Mouse (Mus musculus): Measurements from ENCODE around the gene Prcp. TPM values are rescaled to one million over a fixed set of nuclear protein-coding genes. Genes with fewer than 3 reads are reported as not detected.

The Prcp gene
- total and polyA plus RNA-seq, 2 experiments: 4.2 to 6.6 TPM

GRCm38 (mm10) chr7:92837226-92837625 is 37.0 kb upstream of the Prcp start:
- Histone ChIP-seq H3K79me2 (ENCODE audit: control insufficient read depth, insufficient read depth, low read length) (no peaks in the 10 kb centered on the region), H3K27me3 (ENCODE audit: control insufficient read depth, insufficient read depth, low read length) (no peaks in the 10 kb centered on the region), H3K27ac (replicated peaks; ENCODE audit: insufficient read depth, low read depth, low read length) (no peak overlapping the region), H3K36me3 (ENCODE audit: control insufficient read depth, insufficient read depth, low read length) (peaks cover 13% of the 10 kb centered on the region), H3K4me1 (ENCODE audit: control insufficient read depth, insufficient read depth, low read length) (no peaks in the 10 kb centered on the region), H3K9ac (ENCODE audit: low read depth, low read length) (no peak overlapping the region), H3K4me3 (ENCODE audit: insufficient read depth, low read depth, low read length) (no peak overlapping the region)
- WGBS: 64% methylated on average over 11 of the region's 11 CpGs
- TF ChIP-seq CTCF (IDR thresholded peaks at IDR 0.05; ENCODE audit: low read depth, low read length): no peak
- no peak for TF ChIP-seq POLR2A (IDR thresholded peaks at IDR 0.05; ENCODE audit: extremely low read depth, insufficient read depth, low read length)
- peak; percentile 29 for DNase-seq (ENCODE audit: extremely low read depth, low read depth, low spot score)

GRCm38 (mm10) chr7:92837907-92838306 is 36.4 kb upstream of the Prcp start:
- no peak overlapping the region for H3K4me3 ChIP-seq (ENCODE audit: insufficient read depth, low read depth, low read length)
- H3K27me3 ChIP-seq (ENCODE audit: control insufficient read depth, insufficient read depth, low read length): no peaks in the 10 kb centered on the region
- no peak overlapping the region for H3K27ac ChIP-seq (replicated peaks; ENCODE audit: insufficient read depth, low read depth, low read length)
- 81% methylated on average over 3 of the region's 3 CpGs for WGBS
- TF ChIP-seq CTCF (IDR thresholded peaks at IDR 0.05; ENCODE audit: low read depth, low read length): no peak
- TF ChIP-seq POLR2A (IDR thresholded peaks at IDR 0.05; ENCODE audit: extremely low read depth, insufficient read depth, low read length): no peak
- no peak for DNase-seq (ENCODE audit: extremely low read depth, low read depth, low spot score)
- H3K79me2 ChIP-seq (ENCODE audit: control insufficient read depth, insufficient read depth, low read length): no peaks in the 10 kb centered on the region
- H3K4me1 ChIP-seq (ENCODE audit: control insufficient read depth, insufficient read depth, low read length): no peaks in the 10 kb centered on the region
- H3K36me3 ChIP-seq (ENCODE audit: control insufficient read depth, insufficient read depth, low read length): peaks cover 13% of the 10 kb centered on the region
- H3K9ac ChIP-seq (ENCODE audit: low read depth, low read length): no peak overlapping the region

GRCm38 (mm10) chr7:92842254-92842653 is 32.0 kb upstream of the Prcp start:
- TF ChIP-seq POLR2A (IDR thresholded peaks at IDR 0.05; ENCODE audit: extremely low read depth, insufficient read depth, low read length) (no peak), CTCF (IDR thresholded peaks at IDR 0.05; ENCODE audit: low read depth, low read length) (no peak)
- DNase-seq (ENCODE audit: extremely low read depth, low read depth, low spot score): no peak
- H3K9ac ChIP-seq (ENCODE audit: low read depth, low read length): no peak overlapping the region
- no peak overlapping the region for H3K27ac ChIP-seq (replicated peaks; ENCODE audit: insufficient read depth, low read depth, low read length)
- 86% methylated on average over 2 of the region's 2 CpGs for WGBS
- peaks cover 3% of the 10 kb centered on the region; the same call in 1 of the 2 replicates for H3K36me3 ChIP-seq (ENCODE audit: control insufficient read depth, insufficient read depth, low read length)
- no peaks in the 10 kb centered on the region for H3K79me2 ChIP-seq (ENCODE audit: control insufficient read depth, insufficient read depth, low read length)
- no peaks in the 10 kb centered on the region for H3K4me1 ChIP-seq (ENCODE audit: control insufficient read depth, insufficient read depth, low read length)
- H3K4me3 ChIP-seq (ENCODE audit: insufficient read depth, low read depth, low read length): no peak overlapping the region
- H3K27me3 ChIP-seq (ENCODE audit: control insufficient read depth, insufficient read depth, low read length): no peaks in the 10 kb centered on the region

GRCm38 (mm10) chr7:92848246-92848645 is 26.0 kb upstream of the Prcp start:
- Histone ChIP-seq H3K9ac (ENCODE audit: low read depth, low read length) (no peak overlapping the region), H3K4me3 (ENCODE audit: insufficient read depth, low read depth, low read length) (no peak overlapping the region), H3K79me2 (ENCODE audit: control insufficient read depth, insufficient read depth, low read length) (no peaks in the 10 kb centered on the region), H3K4me1 (ENCODE audit: control insufficient read depth, insufficient read depth, low read length) (no peaks in the 10 kb centered on the region), H3K27ac (replicated peaks; ENCODE audit: insufficient read depth, low read depth, low read length) (no peak overlapping the region), H3K36me3 (ENCODE audit: control insufficient read depth, insufficient read depth, low read length) (no peaks in the 10 kb centered on the region), H3K27me3 (ENCODE audit: control insufficient read depth, insufficient read depth, low read length) (no peaks in the 10 kb centered on the region)
- no peak for DNase-seq (ENCODE audit: extremely low read depth, low read depth, low spot score)
- 84% methylated on average over 3 of the region's 3 CpGs for WGBS
- TF ChIP-seq POLR2A (IDR thresholded peaks at IDR 0.05; ENCODE audit: extremely low read depth, insufficient read depth, low read length) (no peak), CTCF (IDR thresholded peaks at IDR 0.05; ENCODE audit: low read depth, low read length) (no peak)

- no peak overlapping the region for H3K27ac ChIP-seq (replicated peaks; ENCODE audit: insufficient read depth, low read depth, low read length)
- H3K4me1 ChIP-seq (ENCODE audit: control insufficient read depth, insufficient read depth, low read length): no peaks in the 10 kb centered on the region
- peak; percentile 44 for TF ChIP-seq CTCF (IDR thresholded peaks at IDR 0.05; ENCODE audit: low read depth, low read length)
- TF ChIP-seq POLR2A (IDR thresholded peaks at IDR 0.05; ENCODE audit: extremely low read depth, insufficient read depth, low read length): no peak
- 34% methylated on average over 2 of the region's 2 CpGs for WGBS
- peak; percentile 56 for DNase-seq (ENCODE audit: extremely low read depth, low read depth, low spot score)
- H3K27me3 ChIP-seq (ENCODE audit: control insufficient read depth, insufficient read depth, low read length): no peaks in the 10 kb centered on the region
- no peak overlapping the region for H3K4me3 ChIP-seq (ENCODE audit: insufficient read depth, low read depth, low read length)
- no peaks in the 10 kb centered on the region for H3K36me3 ChIP-seq (ENCODE audit: control insufficient read depth, insufficient read depth, low read length)
- no peak overlapping the region for H3K9ac ChIP-seq (ENCODE audit: low read depth, low read length)
- no peaks in the 10 kb centered on the region for H3K79me2 ChIP-seq (ENCODE audit: control insufficient read depth, insufficient read depth, low read length)
Observed at GRCm38 (mm10) chr7:92866526-92866925, 7.7 kb upstream of the Prcp start.

GRCm38 (mm10) chr7:92870161-92870560 is 4.1 kb upstream of the Prcp start:
- Histone ChIP-seq H3K36me3 (ENCODE audit: control insufficient read depth, insufficient read depth, low read length) (no peaks in the 10 kb centered on the region), H3K27me3 (ENCODE audit: control insufficient read depth, insufficient read depth, low read length) (no peaks in the 10 kb centered on the region), H3K4me3 (ENCODE audit: insufficient read depth, low read depth, low read length) (no peak overlapping the region), H3K4me1 (ENCODE audit: control insufficient read depth, insufficient read depth, low read length) (no peaks in the 10 kb centered on the region), H3K9ac (ENCODE audit: low read depth, low read length) (no peak overlapping the region), H3K79me2 (ENCODE audit: control insufficient read depth, insufficient read depth, low read length) (no peaks in the 10 kb centered on the region), H3K27ac (replicated peaks; ENCODE audit: insufficient read depth, low read depth, low read length) (no peak overlapping the region)
- 55% methylated on average over 3 of the region's 3 CpGs for WGBS
- TF ChIP-seq CTCF (IDR thresholded peaks at IDR 0.05; ENCODE audit: low read depth, low read length) (peak; percentile 49), POLR2A (IDR thresholded peaks at IDR 0.05; ENCODE audit: extremely low read depth, insufficient read depth, low read length) (no peak)
- peak; percentile 64 for DNase-seq (ENCODE audit: extremely low read depth, low read depth, low spot score)
